Mouse (Mus musculus) cerebral cortex, adult 2 months (tissue): ENCODE results near the gene Zfp362.

ENCODE experiments used
- WGBS: fragments of 180-500 bp; shearing (Covaris S2); methylation state at CpG from one replicate; pipeline ENCODE4 v1.1.7; 2018; 5-methylcytosine and 5-hydroxymethylcytosine counted together

The Zfp362 gene

GRCm38 (mm10) chr4:128806043-128806826, at the start of gene Zfp362:
Gene Zfp362 (minus strand): TSS chr4:128806045.
- WGBS = under 1% methylated on average over 79 of the region's 111 CpGs

DNA sequence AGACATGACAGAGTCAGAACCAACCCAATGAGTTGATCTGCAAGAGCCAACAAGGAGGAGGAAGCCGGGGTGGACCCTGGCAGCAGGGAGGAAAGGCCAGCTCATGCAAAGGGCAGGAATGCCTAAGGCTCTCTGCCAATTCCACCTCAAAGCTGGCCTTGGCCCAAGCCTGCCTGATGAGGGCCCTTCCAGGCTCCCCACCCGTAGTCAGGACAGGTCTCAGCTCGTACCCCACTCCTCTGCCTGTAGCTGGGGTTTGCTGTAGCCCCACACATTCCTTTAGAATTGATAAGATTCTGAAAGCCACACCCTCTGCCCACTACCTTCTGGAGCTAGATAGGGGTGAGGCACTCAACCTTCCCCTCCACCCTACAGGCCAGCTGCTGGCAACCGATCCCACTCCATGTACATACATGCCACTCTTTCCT, 49.8 kb upstream of the Zfp362 start:
- 74% methylated on average over 4 of the region's 4 CpGs for WGBS

DNA sequence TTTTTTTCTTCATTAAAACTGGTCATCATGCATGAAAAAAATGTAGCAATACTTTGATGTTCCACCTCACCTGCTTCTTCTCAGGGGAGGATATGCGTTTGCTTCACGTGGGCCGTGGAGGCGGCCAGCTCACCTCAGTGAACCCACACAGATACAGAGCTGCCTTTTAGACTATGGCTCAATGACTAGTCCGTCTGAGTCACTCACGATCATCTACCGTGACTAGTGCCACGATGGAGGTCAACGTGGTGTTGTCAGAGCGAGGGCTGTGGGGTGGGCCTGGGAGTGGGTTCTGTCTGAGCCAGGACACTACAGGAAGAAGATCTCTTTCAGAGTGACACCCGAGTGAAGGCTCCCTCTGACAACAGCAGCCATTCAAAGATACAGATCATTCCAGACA, 47.3 kb upstream of the Zfp362 start:
- WGBS = 76% methylated on average over 11 of the region's 11 CpGs

DNA sequence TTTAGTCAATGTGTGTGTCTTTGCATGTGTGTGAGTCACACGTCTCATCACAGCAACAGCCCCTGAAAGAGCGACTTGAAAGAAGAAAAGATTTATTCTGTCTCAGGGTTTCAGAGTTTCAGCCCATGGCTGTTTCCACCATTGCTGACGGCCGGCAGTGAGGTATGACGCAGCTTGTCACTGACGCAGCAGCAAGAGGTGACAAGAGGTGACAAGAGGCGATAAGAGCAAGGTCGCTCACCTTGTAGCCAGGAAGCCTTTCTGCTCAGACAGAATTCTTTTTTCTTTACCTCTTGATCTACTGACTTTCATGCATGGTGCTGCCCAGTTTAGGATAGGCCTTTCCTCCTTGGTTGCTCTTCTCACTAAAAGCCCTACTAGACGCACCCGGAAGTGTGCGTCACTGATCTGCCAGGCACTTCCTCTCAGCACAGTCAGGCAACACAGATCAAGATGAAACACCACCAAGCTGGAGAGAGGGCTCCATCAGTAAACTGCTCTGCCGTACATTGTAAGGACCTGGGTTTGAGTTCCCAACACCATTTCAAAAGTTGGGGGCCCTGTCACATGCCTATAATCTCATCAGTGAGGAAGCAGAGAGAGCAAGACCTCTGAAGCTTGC, 46.5 kb upstream of the Zfp362 start:
- WGBS = 89% methylated on average over 12 of the region's 12 CpGs

- 93% methylated on average over 7 of the region's 7 CpGs for WGBS
Measured at GRCm38 (mm10) chr4:128849686-128850085, 43.8 kb upstream of the Zfp362 start.

- WGBS = 92% methylated on average over 3 of the region's 3 CpGs
Measured at GRCm38 (mm10) chr4:128848961-128849360, 43.1 kb upstream of the Zfp362 start.

DNA sequence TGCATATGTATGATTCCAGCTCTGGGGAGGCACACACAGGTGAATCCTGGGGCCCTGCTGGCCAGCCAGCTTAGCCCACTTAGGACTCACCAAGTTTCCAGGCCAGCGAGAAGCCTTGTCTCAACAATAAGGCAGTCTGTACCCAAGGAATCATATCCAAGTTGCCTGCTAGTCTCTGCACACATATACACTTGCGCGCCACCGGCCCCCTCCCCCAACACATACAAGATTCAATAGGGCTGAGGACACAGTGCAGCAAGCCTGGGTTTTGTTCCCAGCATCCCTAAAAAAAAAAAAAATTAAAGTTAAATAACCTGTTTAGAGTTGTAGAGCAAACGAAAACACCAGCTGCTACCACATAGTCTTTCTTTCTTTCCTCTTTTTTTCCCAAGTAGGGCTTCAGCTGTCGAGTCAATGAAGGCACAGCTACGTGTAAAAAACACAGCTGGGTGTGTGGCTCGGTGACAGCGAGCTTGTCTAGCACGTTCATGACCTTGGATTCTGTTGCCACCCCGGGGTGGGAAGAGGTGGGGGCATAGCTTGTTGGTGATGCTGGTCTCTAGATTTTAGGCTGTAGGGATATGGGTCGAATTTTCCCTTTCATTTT, 39.6 kb upstream of the Zfp362 start:
- WGBS = 47% methylated on average over 12 of the region's 12 CpGs

- 57% methylated on average over 13 of the region's 13 CpGs for WGBS
Measured at GRCm38 (mm10) chr4:128844566-128844965, 38.7 kb upstream of the Zfp362 start.

DNA sequence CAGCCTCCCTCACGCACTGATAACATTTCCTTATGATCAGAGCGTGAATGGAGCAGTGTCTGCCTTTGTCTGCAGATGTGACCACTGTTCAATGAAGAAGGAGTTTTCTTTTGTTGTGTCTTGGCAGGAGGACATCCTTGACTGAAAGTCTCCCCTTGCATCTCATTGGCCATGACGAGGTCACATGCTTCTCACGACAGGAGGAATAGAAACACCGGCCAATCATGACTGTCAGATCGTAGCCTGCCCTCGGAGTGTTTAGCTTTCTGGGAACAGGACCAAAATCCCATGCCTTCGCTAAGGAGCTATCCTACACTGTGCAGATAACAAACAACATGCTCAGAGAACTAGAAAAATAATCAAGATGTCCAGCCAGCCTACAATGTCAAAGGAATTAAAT, 35.4 kb upstream of the Zfp362 start:
- 28% methylated on average over 8 of the region's 8 CpGs for WGBS

- WGBS = 41% methylated on average over 16 of the region's 16 CpGs
Measured at GRCm38 (mm10) chr4:128839811-128840738, 34.2 kb upstream of the Zfp362 start.

GRCm38 (mm10) chr4:128838202-128838601, 32.4 kb upstream of the Zfp362 start:
- 76% methylated on average over 5 of the region's 5 CpGs for WGBS

- WGBS = 83% methylated on average over 3 of the region's 3 CpGs
Measured at GRCm38 (mm10) chr4:128824131-128824530, 18.3 kb upstream of the Zfp362 start.

DNA sequence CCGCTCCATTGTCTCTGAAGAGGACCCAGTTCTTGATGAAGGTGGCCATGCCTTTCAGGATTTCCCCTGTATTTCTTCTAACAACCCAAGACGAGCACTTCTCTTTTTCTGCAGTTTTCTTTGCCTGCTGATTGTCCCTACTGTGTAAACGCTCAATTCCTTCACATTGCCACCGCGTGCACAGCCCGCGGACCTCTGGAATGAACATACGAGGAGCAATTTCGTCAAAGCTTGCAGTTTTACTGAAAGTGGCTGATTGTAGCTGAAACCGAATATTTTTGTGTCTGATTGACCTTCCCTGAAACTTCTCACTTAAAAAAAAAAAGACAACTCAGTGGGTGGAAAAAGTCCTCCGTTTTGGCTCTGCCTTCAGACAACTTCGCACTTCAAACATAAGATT, 14.7 kb upstream of the Zfp362 start:
- WGBS = 51% methylated on average over 12 of the region's 12 CpGs

DNA sequence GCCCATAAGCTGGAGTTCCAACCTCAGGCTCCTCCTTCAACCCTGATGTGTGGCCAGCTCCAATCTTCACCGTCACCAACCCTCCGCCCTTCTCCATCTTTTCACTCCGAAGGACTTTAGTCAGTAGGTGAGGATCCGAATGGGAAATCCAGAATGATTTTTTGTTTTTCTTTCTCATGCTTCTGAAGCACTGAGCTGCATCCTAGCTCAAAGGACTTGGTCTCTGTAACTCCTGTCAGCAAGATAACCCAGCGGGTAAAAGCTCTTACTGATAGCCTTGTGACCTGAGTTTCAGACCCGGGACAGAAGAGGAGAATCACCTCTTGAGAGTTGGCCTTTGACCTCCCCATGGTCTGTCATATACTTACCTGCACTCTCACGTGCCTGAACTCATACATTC, 11.2 kb upstream of the Zfp362 start:
- 81% methylated on average over 7 of the region's 7 CpGs for WGBS

DNA sequence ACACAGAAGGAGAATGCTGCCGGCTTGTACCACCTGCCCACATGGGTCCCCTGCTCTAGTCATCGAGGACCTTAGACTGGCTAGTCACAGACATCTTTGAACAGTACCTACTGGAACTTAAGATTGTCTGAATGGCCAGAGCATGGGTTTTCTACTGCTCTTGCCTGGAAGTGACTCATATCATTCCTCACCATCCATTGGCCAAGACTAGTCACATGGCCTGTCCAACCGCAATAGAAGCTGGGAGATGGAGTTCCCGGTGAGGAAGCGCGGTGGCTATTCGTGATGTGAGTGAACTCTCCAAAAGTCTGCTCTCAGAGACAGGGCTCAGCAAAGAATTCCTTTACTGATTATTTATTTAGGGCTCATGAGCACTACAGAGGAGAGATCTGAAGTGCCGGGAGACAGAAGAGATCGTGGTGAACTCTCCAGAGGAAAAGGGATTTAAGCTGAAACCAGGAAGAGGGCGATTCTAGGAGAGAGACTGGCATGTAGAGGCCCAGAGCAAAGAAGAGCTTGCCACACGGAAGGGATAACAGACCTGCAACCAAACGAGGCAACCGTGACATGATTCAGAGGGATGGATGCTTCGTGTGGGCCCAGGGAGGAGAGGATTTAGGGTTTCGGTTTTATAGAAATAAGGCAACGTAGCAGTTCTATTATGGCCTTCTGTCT, 5.7 kb upstream of the Zfp362 start:
- 9% methylated on average over 16 of the region's 16 CpGs for WGBS

DNA sequence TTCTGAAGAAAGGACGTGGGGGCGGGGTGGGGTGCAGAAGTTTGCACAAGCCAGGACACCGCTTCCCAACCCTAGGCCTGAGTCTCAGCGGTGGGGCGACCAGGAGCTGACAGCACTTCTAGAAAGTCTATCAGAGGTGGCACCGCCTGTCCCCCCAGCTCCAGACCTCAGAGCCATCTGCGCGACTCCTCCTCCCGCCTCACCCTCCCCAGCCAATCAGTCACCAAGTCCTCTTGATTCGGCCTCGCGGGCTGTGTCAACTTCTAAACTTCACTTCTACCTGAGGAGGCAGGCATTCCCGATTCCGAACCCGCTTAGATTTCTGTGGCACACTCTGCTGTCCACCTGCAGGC, 958 bp upstream of the Zfp362 start:
- WGBS = 2% methylated on average over 15 of the region's 15 CpGs

- 5% methylated on average over 60 of the region's 74 CpGs for WGBS
Measured at GRCm38 (mm10) chr4:128805150-128806042, 449 bp downstream of the Zfp362 start.

GRCm38 (mm10) chr4:128804426-128805149, 1.3 kb downstream of the Zfp362 start:
- 4% methylated on average over 6 of the region's 6 CpGs for WGBS

GRCm38 (mm10) chr4:128803569-128803968, 2.3 kb downstream of the Zfp362 start:
- WGBS = 63% methylated on average over 5 of the region's 5 CpGs
